Mouse (Mus musculus): Measurements from ENCODE around the gene Rad9a.
A peak's percentile ranks its signal among the peaks of the same experiment; 100 is the strongest.

Rad9a gene

GRCm38 (mm10) chr19:4162646-4163542 is 38.6 kb downstream of the Rad9a start, which contains the start of gene Rps6kb2:
Rps6kb2 (minus strand) TSS chr19:4163354.
- peak; percentile 90 to 92 for DNase-seq

GRCm38 (mm10) chr19:4159049-4159448 is 42.4 kb downstream of the Rad9a start:
- DNase-seq: no peak

GRCm38 (mm10) chr19:4156771-4157170 is 44.7 kb downstream of the Rad9a start:
- no peak for DNase-seq

- no peak for DNase-seq
These were observed 45.3 kb downstream of the Rad9a start for GRCm38 (mm10) chr19:4156073-4156579.

- DNase-seq: no peak
These were observed 46.0 kb downstream of the Rad9a start for GRCm38 (mm10) chr19:4155223-4156072.

GRCm38 (mm10) chr19:4154437-4155222 is 46.8 kb downstream of the Rad9a start:
- DNase-seq: peak; percentile 73 to 79

GRCm38 (mm10) chr19:4153232-4153654 is 48.2 kb downstream of the Rad9a start, which contains the start of gene Ptprcap:
Ptprcap (plus strand) TSS chr19:4153604.
- no peak for DNase-seq

- DNase-seq: no peak
These were observed 48.8 kb downstream of the Rad9a start for GRCm38 (mm10) chr19:4152445-4153231.

- DNase-seq: no peak
These were observed 49.6 kb downstream of the Rad9a start for GRCm38 (mm10) chr19:4151898-4152297.

GRCm38 (mm10) chr19:4151488-4151860 is 50.0 kb downstream of the Rad9a start:
- DNase-seq: no peak

- DNase-seq: no peak
These were observed 50.6 kb downstream of the Rad9a start for GRCm38 (mm10) chr19:4150567-4151487.

- no peak for DNase-seq
These were observed 51.5 kb downstream of the Rad9a start for GRCm38 (mm10) chr19:4149764-4150461.

GRCm38 (mm10) chr19:4149283-4149682 is 52.2 kb downstream of the Rad9a start:
- no peak for DNase-seq

GRCm38 (mm10) chr19:4148819-4149218 is 52.6 kb downstream of the Rad9a start:
- DNase-seq: no peak

- DNase-seq: peak; percentile 94 to 95
These were observed 53.0 kb downstream of the Rad9a start, which contains the start of gene Coro1b for GRCm38 (mm10) chr19:4148491-4148806. Coro1b (plus strand) TSS chr19:4148619.

- no peak for DNase-seq
These were observed 53.5 kb downstream of the Rad9a start for GRCm38 (mm10) chr19:4147782-4148490.

- DNase-seq: no peak
These were observed 54.4 kb downstream of the Rad9a start for GRCm38 (mm10) chr19:4147022-4147405.

- DNase-seq: no peak
These were observed 55.0 kb downstream of the Rad9a start for GRCm38 (mm10) chr19:4146366-4147021.

- no peak for DNase-seq
These were observed 55.5 kb downstream of the Rad9a start for GRCm38 (mm10) chr19:4145936-4146335.
